Mouse (Mus musculus) ovary, adult 18-20 months (tissue): Measurements from ENCODE around the gene Atp6v0b.

Experiments
- DNase-seq: peaks from one replicate; pipeline ENCODE4 v3.0.0; 2022; ENCODE audit warnings: low spot score, mixed read lengths

The Atp6v0b gene

GRCm38 (mm10) chr4:117887133-117887532 is at the start of gene Atp6v0b:
TSS of gene Atp6v0b (minus strand) at chr4:117887333.
- DNase-seq: peak; percentile 82

GRCm38 (mm10) chr4:117934081-117934480 is 46.9 kb upstream of the Atp6v0b start:
- no peak for DNase-seq

GRCm38 (mm10) chr4:117933248-117933647 is 46.1 kb upstream of the Atp6v0b start:
- no peak for DNase-seq

- DNase-seq: no peak
Observed at GRCm38 (mm10) chr4:117929391-117929881, 42.3 kb upstream of the Atp6v0b start, which contains the start of gene Artn. TSS of gene Artn (minus strand) at chr4:117929763.

- no peak for DNase-seq
Observed at GRCm38 (mm10) chr4:117928699-117929241, 41.6 kb upstream of the Atp6v0b start.

- no peak for DNase-seq
Observed at GRCm38 (mm10) chr4:117928234-117928633, 41.1 kb upstream of the Atp6v0b start.

- no peak for DNase-seq
Observed at GRCm38 (mm10) chr4:117926545-117927482, 39.7 kb upstream of the Atp6v0b start.

GRCm38 (mm10) chr4:117924916-117925315 is 37.8 kb upstream of the Atp6v0b start:
- no peak for DNase-seq

- no peak for DNase-seq
Observed at GRCm38 (mm10) chr4:117923450-117923849, 36.3 kb upstream of the Atp6v0b start.

- no peak for DNase-seq
Observed at GRCm38 (mm10) chr4:117921358-117921757, 34.2 kb upstream of the Atp6v0b start.

GRCm38 (mm10) chr4:117918762-117919161 is 31.6 kb upstream of the Atp6v0b start:
- no peak for DNase-seq

GRCm38 (mm10) chr4:117918261-117918660 is 31.1 kb upstream of the Atp6v0b start:
- DNase-seq: no peak

GRCm38 (mm10) chr4:117917847-117918246 is 30.7 kb upstream of the Atp6v0b start:
- DNase-seq: no peak

- DNase-seq: no peak
Observed at GRCm38 (mm10) chr4:117917402-117917801, 30.3 kb upstream of the Atp6v0b start.

- DNase-seq: no peak
Observed at GRCm38 (mm10) chr4:117916386-117916785, 29.3 kb upstream of the Atp6v0b start.

- no peak for DNase-seq
Observed at GRCm38 (mm10) chr4:117915489-117916105, 28.5 kb upstream of the Atp6v0b start.

GRCm38 (mm10) chr4:117914591-117915442 is 27.7 kb upstream of the Atp6v0b start, which contains the start of gene Ipo13:
TSS of gene Ipo13 (minus strand) at chr4:117914999.
- DNase-seq: peak; percentile 79

- DNase-seq: no peak
Observed at GRCm38 (mm10) chr4:117914031-117914430, 26.9 kb upstream of the Atp6v0b start.

GRCm38 (mm10) chr4:117913421-117913820 is 26.3 kb upstream of the Atp6v0b start:
- no peak for DNase-seq

- DNase-seq: no peak
Observed at GRCm38 (mm10) chr4:117912685-117913273, 25.6 kb upstream of the Atp6v0b start.

- no peak for DNase-seq
Observed at GRCm38 (mm10) chr4:117912131-117912561, 25.0 kb upstream of the Atp6v0b start.
